9 mouse cellular contexts compared by ENCODE assay signal in the genomic region with DNA sequence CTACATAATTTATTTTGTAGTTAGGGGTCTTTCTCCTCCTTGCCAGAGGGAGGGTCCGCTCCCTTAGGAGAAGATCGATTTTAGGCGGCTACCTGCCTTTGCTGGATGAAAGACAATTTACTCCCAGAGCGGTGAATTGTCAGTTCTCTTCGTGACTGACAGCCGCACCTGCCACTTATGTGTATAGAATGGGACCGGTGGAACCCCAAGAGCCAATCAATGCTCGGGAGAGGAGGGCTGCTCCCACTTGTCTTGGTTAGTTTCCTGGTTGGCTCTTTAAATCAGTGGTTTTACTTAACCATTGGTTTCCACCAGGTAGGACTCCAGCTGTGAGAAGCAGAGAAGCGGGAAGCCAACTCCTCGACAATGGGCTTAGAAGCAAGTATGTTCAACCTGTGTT. TPM values are rescaled to one million over a fixed set of nuclear protein-coding genes. Genes with fewer than 3 reads are reported as not detected.
A peak's percentile ranks its signal among the peaks of the same experiment; 100 is the strongest.
DNase-seq lines count a peak whose midpoint lies in the region; ATAC-seq and TF ChIP-seq lines count a peak whose summit lies in the region.
"Had no signal": no experiment of that assay in that cellular context is flagged by ENCODE, and none has a peak within 500 bp of the region (broad histone marks: within the 10 kb centered on the region; RNA-seq: fewer than 3 reads in every experiment).

No protein-coding gene starts in this region.

- ATAC-seq in stomach, embryonic 15.5 days (ENCODE audit: insufficient read depth, low FRiP score, low read depth), result peak; percentile 84

- intact Hi-C loops in left cerebral cortex, postnatal 25 days (cut with DNase I), result loop anchor here (5.0 kb wide), 2 partner anchors 49 to 99 kb away; no protein-coding TSS in a partner anchor

- 5% methylated on average over 10 of the region's 10 CpGs for WGBS in midbrain, embryonic 10.5 days
- 7% methylated on average over 10 of the region's 10 CpGs for WGBS in stomach, embryonic 15.5 days
- WGBS in thymus, adult 2 months, result 15% methylated on average over 10 of the region's 10 CpGs

- peak overlapping the region; percentile 96 for H3K4me3 ChIP-seq in E14TG2a.4 (replicated peaks; ENCODE audit: low read length)
- H3K4me3 ChIP-seq in midbrain, embryonic 10.5 days, result peak overlapping the region; percentile 82
- peak overlapping the region; percentile 59 for H3K4me3 ChIP-seq in stomach, embryonic 15.5 days (replicated peaks)
- H3K4me3 ChIP-seq in thymus, adult 2 months (ENCODE audit: control insufficient read depth, insufficient read depth, low read length), result no peak overlapping the region

- DNase-seq in cerebellum, adult 8-10 months, result peak; percentile 83
- peak; percentile 75 to 88 for DNase-seq in frontal cortex, adult 2 months (ENCODE audit: extremely low spot score in 1 of 2, low spot score in 1 of 2)
- DNase-seq in kidney, adult 11 months, result peak; percentile 77
- peak; percentile 80 to 91 for DNase-seq in left cerebral cortex, postnatal 25 days (ENCODE audit: low spot score in 2 of 2)
- peak; percentile 44 for DNase-seq in midbrain, embryonic 10.5 days (ENCODE audit: low spot score)
- no peak for DNase-seq in thymus, adult 2 months

- H3K4me1 ChIP-seq in E14TG2a.4 (replicated peaks; ENCODE audit: low read depth, low read length), result peaks cover 37% of the 10 kb centered on the region
- peaks cover 17% of the 10 kb centered on the region for H3K4me1 ChIP-seq in midbrain, embryonic 10.5 days
- peaks cover 5% of the 10 kb centered on the region; the same call in 1 of the 2 replicates for H3K4me1 ChIP-seq in stomach, embryonic 15.5 days
- H3K4me1 ChIP-seq in thymus, adult 2 months (replicated peaks; ENCODE audit: control insufficient read depth, insufficient read depth, low read length), result no peaks in the 10 kb centered on the region

- no peak overlapping the region for H3K9ac ChIP-seq in stomach, embryonic 15.5 days

- no peaks in the 10 kb centered on the region for H3K36me3 ChIP-seq in E14TG2a.4 (ENCODE audit: insufficient read depth, low read length)
- 0 out of 2 replicates have a peak, but pooled peaks cover 3% of the 10 kb centered on the region for H3K36me3 ChIP-seq in midbrain, embryonic 10.5 days
- H3K36me3 ChIP-seq in stomach, embryonic 15.5 days, result no peaks in the 10 kb centered on the region
- no peaks in the 10 kb centered on the region for H3K36me3 ChIP-seq in thymus, adult 2 months (ENCODE audit: control insufficient read depth, insufficient read depth, low read length)
- H3K36me3 ChIP-seq: G1E had no signal

- TF ChIP-seq CTCF in E14TG2a.4 (conservative IDR thresholded peaks at IDR 0.05; ENCODE audit: low read length), result no peak
- no peak for TF ChIP-seq CTCF in thymus, adult 2 months (IDR thresholded peaks at IDR 0.05; ENCODE audit: borderline replicate concordance, control insufficient read depth, extremely low read depth, insufficient read depth, low read length, poor library complexity)

- H3K27ac ChIP-seq in midbrain, embryonic 10.5 days (replicated peaks), result no peak overlapping the region; the same call in 1 of the 2 replicates
- H3K27ac ChIP-seq in stomach, embryonic 15.5 days, result no peak overlapping the region
- H3K27ac ChIP-seq in thymus, adult 2 months (ENCODE audit: control insufficient read depth, insufficient read depth, low read length), result no peak overlapping the region

- TF ChIP-seq POLR2A in thymus, adult 2 months (IDR thresholded peaks at IDR 0.05; ENCODE audit: control insufficient read depth, extremely low read depth, insufficient read depth, low read length, poor library complexity), result no peak

- H3K4me2 ChIP-seq in stomach, embryonic 15.5 days, result peak overlapping the region; percentile 96

- no peaks in the 10 kb centered on the region for H3K9me3 ChIP-seq in E14TG2a.4 (ENCODE audit: low read length)
- no peaks in the 10 kb centered on the region for H3K9me3 ChIP-seq in midbrain, embryonic 10.5 days (replicated peaks)
- H3K9me3 ChIP-seq in stomach, embryonic 15.5 days, result no peaks in the 10 kb centered on the region

- H3K27me3 ChIP-seq in E14TG2a.4 (ENCODE audit: insufficient read depth, low read length), result peaks cover 10% of the 10 kb centered on the region; the same call in 1 of the 2 replicates
- peaks cover 25% of the 10 kb centered on the region for H3K27me3 ChIP-seq in midbrain, embryonic 10.5 days (ENCODE audit: low read depth, poor library complexity, severe bottlenecking)
- H3K27me3 ChIP-seq in stomach, embryonic 15.5 days (replicated peaks), result peaks cover 14% of the 10 kb centered on the region; the same call in 1 of the 2 replicates
- peaks cover 5% of the 10 kb centered on the region for H3K27me3 ChIP-seq in thymus, adult 2 months (ENCODE audit: control insufficient read depth, insufficient read depth, low read length)

RNA-seq across cellular contexts. Expression of a gene that starts 1.1 kb away (rescaled TPM):
- 64.4 and 73.5 TPM in 2 replicates for polyA plus RNA-seq in frontal cortex, adult 2 months (2012; rRNA removed)
- total RNA-seq in left cerebral cortex, postnatal 25 days (2021), result 100 to 1,000 TPM; 227 to 232 TPM
- 9.2 and 13.8 TPM in 2 replicates for polyA plus RNA-seq in midbrain, embryonic 10.5 days (2016; fragmentation: Nextera tagmentation; extraction: Ambion mirVana)
- polyA plus RNA-seq in stomach, embryonic 15.5 days (2015; fragmentation: Nextera tagmentation; extraction: Ambion mirVana), result 4.2 and 4.8 TPM in 2 replicates
- polyA plus RNA-seq in thymus, adult 2 months (2012; rRNA removed), result 0.17 and 0.18 TPM in 2 replicates
- polyA plus RNA-seq: G1E had no signal
